Mouse (Mus musculus) lung, postnatal 0 days (tissue): ENCODE measurements at regions not wholly inside any gene's neighbourhood (a gene's known extent, or its start where the extent isn't known, plus 50 kb on each side); places are given as distances from the start of the nearest gene placed in this dataset.

Experiments used
- CTCF ChIP-seq: IDR thresholded peaks from 2 replicates; pipeline ENCODE4 v1.5.1; 2016; ENCODE audit warnings: antibody characterized with exemption, mild to moderate bottlenecking
- EP300 ChIP-seq: IDR thresholded peaks from 2 replicates; pipeline ENCODE4 v1.6.1; 2016; ENCODE audit warnings: antibody characterized with exemption, mild to moderate bottlenecking, control low read depth

- no peak for TF ChIP-seq EP300
- TF ChIP-seq CTCF: no peak
These were observed 248.5 kb downstream of the Adamts20 start for GRCm38 (mm10) chr15:94216703-94217102.
